Mouse (Mus musculus): ENCODE results near the gene P4hb. TPM values are rescaled to one million over a fixed set of nuclear protein-coding genes. Genes with fewer than 3 reads are reported as not detected.

P4hb gene
- polyA plus RNA-seq, 2 experiments, result 214 to 497 TPM

DNA sequence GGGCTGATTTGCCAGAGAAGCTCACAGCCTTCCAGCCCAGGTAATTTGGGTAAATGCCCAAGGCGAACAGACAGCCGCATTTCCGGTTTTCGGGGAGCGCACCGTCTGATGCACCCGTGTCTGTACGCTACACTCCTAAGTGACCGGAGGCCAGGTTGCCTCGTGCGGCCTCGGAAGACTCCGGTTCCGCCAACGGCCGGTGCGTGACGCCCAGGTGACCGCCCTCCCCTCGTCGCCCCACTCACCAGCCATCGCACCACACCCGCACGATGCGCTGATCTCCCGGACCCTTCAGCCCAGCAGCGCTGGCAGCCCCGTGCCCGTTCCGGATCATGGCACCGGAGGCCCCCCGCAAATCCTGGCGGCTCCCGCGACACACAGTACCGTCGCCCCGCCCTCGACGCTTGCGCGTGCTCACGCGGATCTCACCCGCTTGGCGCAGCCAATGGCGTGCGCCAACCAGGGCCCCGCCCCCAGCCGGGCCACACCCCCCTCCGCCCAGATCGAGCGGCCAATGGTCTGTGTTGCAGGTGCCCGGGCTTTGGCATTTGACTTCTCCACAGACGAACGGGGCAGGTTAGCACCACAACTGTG, 44.6 kb upstream of the P4hb start, which contains the start of gene Pcyt2:
TSS of gene Pcyt2 (minus strand) at position 418 of the 594 bp plus-strand sequence.
- Histone ChIP-seq H3K27ac (peak within 1 kb of the TSS; percentile 87), H3K27me3 (ENCODE audit: control insufficient read depth, insufficient read depth, low read length) (no peaks in the 10 kb centered on the region), H3K36me3 (replicated peaks; ENCODE audit: control insufficient read depth, insufficient read depth, low read depth) (peaks cover 46% of the 10 kb centered on the region), H3K4me1 (replicated peaks; ENCODE audit: control insufficient read depth in 2 of 2, insufficient read depth in 2 of 2, low read length in 1 of 2) (peaks cover 13 to 16% of the 10 kb centered on the region in 2 experiments), H3K4me2 (ENCODE audit: low read depth) (peak within 1 kb of the TSS; percentile 96), H3K9me3 (ENCODE audit: control insufficient read depth, low read length) (no peaks in the 10 kb centered on the region), H3K9ac (replicated peaks) (peak within 1 kb of the TSS; percentile 82), H3K4me3 (ENCODE audit: insufficient read depth in 1 of 2, low read depth in 2 of 2, low read length in 2 of 2) (peak within 1 kb of the TSS; percentile 74 to 90)
- under 1% methylated on average over 56 of the region's 56 CpGs for WGBS (ENCODE audit: insufficient replicate concordance)
- DNase-seq (ENCODE audit: low read depth in 3 of 3, low spot score in 3 of 3) (peak; percentile 85 to 88 (median 87)), ATAC-seq (ENCODE audit: insufficient read depth) (peak; percentile 93)
- TF ChIP-seq EP300 (IDR thresholded peaks at IDR 0.05; ENCODE audit: low read depth) (peak; percentile 31; the same call in 1 of the 2 replicates), CTCF (IDR thresholded peaks at IDR 0.05; ENCODE audit: low read depth) (no peak)

DNA sequence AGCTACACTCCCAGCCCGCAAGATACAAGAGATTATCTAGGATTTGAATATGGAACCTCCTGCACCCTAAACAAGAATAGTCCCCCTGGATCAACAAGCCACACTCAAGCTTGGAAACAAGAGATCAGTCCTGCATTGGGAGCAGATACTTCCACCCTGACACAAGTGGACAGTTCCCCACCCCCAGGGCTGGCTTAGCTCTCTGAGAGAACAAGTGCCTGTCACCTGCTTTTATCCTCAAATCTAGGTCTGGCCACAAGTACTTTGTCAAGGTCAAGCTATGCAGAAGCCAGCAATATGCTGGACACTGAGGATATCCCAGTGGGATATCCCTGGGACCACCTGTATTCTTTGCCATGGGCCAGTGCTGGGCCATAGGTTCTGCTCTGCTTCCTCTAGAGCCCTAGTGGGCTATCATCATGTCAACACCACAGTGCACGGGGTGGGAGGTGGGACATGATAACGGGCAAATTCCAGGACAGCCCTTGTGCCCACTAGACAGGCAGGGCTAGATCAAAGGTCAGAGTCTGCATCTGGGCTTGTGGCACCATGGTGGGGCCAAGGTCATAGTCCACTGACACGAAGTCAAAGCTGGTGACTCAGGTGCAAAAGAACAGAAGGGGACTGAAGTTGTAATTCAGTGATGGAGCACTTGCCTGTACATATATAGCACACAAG, 43.7 kb upstream of the P4hb start:
- ATAC-seq (ENCODE audit: insufficient read depth) (peak; percentile 16; the same call in 1 of the 2 replicates), DNase-seq (ENCODE audit: low read depth in 3 of 3, low spot score in 3 of 3) (no peak)
- peaks cover 43% of the 10 kb centered on the region for H3K36me3 ChIP-seq (replicated peaks; ENCODE audit: control insufficient read depth, insufficient read depth, low read depth)

DNA sequence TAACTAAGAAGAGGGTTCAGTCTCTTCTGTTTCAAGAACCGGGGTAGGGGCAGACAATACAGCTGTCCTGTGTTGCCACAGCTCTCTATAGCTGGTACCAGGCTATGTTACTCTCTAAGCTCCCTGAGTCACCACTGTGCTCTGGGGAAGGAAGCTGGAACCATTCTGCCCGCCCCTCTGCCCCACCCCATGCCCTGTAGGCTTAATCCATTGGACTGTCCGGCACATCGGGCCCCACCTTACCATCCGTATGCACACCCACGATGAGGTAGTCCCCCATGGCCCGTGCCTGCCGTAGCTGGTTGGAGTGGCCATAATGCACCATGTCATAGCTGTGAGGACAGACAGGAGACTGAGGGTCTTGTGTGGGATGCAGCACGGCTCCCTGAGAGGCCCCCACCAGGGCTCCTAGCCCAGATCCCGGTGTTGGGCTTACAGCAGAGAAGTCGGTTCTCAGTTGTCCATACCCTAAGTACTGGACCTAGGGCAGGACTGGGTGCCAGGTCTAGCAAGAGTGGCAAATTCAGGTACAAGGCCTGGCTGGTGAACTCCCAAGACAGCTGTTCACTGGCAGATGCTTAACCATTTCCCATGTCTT, 42.7 kb upstream of the P4hb start:
- Histone ChIP-seq H3K9me3 (ENCODE audit: control insufficient read depth, low read length) (no peaks in the 10 kb centered on the region), H3K9ac (replicated peaks) (no peak overlapping the region), H3K4me2 (ENCODE audit: low read depth) (peak overlapping the region; percentile 96), H3K36me3 (replicated peaks; ENCODE audit: control insufficient read depth, insufficient read depth, low read depth) (peaks cover 34% of the 10 kb centered on the region), H3K27me3 (ENCODE audit: control insufficient read depth, insufficient read depth, low read length) (no peaks in the 10 kb centered on the region), H3K4me3 (ENCODE audit: insufficient read depth in 1 of 2, low read depth in 2 of 2, low read length in 2 of 2) (no peak overlapping the region), H3K27ac (no peak overlapping the region), H3K4me1 (replicated peaks; ENCODE audit: control insufficient read depth in 2 of 2, insufficient read depth in 2 of 2, low read length in 1 of 2) (peaks cover 13 to 16% of the 10 kb centered on the region in 2 experiments)
- WGBS (ENCODE audit: insufficient replicate concordance), result 84% methylated on average over 11 of the region's 11 CpGs
- TF ChIP-seq EP300 (IDR thresholded peaks at IDR 0.05; ENCODE audit: low read depth) (no peak), CTCF (IDR thresholded peaks at IDR 0.05; ENCODE audit: low read depth) (no peak)
- DNase-seq (ENCODE audit: low read depth in 3 of 3, low spot score in 3 of 3), result no peak
- ATAC-seq (ENCODE audit: insufficient read depth), result no peak

More for the DNA sequence above, 43.7 kb upstream of the P4hb start:
- H3K27me3 ChIP-seq (ENCODE audit: control insufficient read depth, insufficient read depth, low read length), result no peaks in the 10 kb centered on the region
- H3K4me1 ChIP-seq (replicated peaks; ENCODE audit: control insufficient read depth in 2 of 2, insufficient read depth in 2 of 2, low read length in 1 of 2), result peaks cover 13 to 16% of the 10 kb centered on the region in 2 experiments
- 26% methylated on average over 4 of the region's 4 CpGs for WGBS (ENCODE audit: insufficient replicate concordance)
- TF ChIP-seq EP300 (IDR thresholded peaks at IDR 0.05; ENCODE audit: low read depth), result no peak
- no peaks in the 10 kb centered on the region for H3K9me3 ChIP-seq (ENCODE audit: control insufficient read depth, low read length)
- peak overlapping the region; percentile 96 for H3K4me2 ChIP-seq (ENCODE audit: low read depth)
- H3K27ac ChIP-seq, result peak overlapping the region; percentile 87
- H3K4me3 ChIP-seq (ENCODE audit: insufficient read depth in 1 of 2, low read depth in 2 of 2, low read length in 2 of 2), result peak overlapping the region; percentile 74 to 90
- H3K9ac ChIP-seq (replicated peaks), result peak overlapping the region; percentile 82

DNA sequence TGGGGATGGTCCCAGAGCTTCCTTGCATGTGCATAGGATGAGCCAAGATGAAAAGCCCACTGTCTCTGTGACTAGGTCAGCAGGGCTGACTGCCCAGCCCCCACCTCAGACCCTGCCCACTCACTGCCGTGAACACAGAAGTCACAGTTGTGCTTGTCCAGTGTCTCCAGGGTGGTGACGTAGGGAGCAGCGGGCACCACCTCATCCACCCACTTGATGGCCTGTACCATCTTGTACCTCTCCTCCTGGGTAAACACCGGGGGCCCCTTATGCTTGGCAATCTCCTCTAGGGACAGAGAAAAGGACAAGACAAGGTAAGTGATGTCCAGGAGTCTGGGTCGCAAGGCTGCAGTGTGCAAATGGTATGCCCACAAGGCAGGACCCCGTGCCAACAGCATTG, 42.1 kb upstream of the P4hb start:
- no peak for ATAC-seq (ENCODE audit: insufficient read depth)

DNA sequence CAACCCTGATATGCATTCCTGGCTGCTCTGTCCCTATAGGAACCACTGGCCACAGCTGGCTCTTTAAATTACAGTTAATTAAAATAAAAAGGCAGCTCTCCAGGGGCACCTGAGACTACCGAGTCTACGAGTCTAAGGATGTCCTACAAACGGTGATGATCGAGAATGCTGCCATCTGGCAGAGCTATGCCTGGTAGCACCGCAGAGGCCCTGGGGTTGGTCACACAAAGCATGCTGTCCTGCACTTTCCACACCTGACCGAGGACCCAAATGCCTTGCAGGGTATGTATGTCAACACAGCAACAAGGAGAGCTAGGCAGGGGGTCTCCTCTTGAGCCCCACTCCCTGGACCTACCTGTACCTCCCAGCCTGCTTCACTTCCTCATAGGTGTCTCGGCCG, 40.9 kb upstream of the P4hb start:
- Histone ChIP-seq H3K4me1 (replicated peaks; ENCODE audit: control insufficient read depth in 2 of 2, insufficient read depth in 2 of 2, low read length in 1 of 2) (peaks cover 17 to 20% of the 10 kb centered on the region in 2 experiments), H3K36me3 (replicated peaks; ENCODE audit: control insufficient read depth, insufficient read depth, low read depth) (peaks cover 22% of the 10 kb centered on the region), H3K27ac (no peak overlapping the region), H3K9ac (replicated peaks) (no peak overlapping the region), H3K4me3 (ENCODE audit: insufficient read depth in 1 of 2, low read depth in 2 of 2, low read length in 2 of 2) (no peak overlapping the region), H3K27me3 (ENCODE audit: control insufficient read depth, insufficient read depth, low read length) (no peaks in the 10 kb centered on the region; the same call in 1 of the 2 replicates), H3K4me2 (ENCODE audit: low read depth) (no peak overlapping the region), H3K9me3 (ENCODE audit: control insufficient read depth, low read length) (no peaks in the 10 kb centered on the region)
- WGBS (ENCODE audit: insufficient replicate concordance), result 82% methylated on average over 8 of the region's 8 CpGs
- no peak for ATAC-seq (ENCODE audit: insufficient read depth)
- TF ChIP-seq EP300 (IDR thresholded peaks at IDR 0.05; ENCODE audit: low read depth), result no peak
- TF ChIP-seq CTCF (IDR thresholded peaks at IDR 0.05; ENCODE audit: low read depth), result no peak
- no peak for DNase-seq (ENCODE audit: low read depth in 3 of 3, low spot score in 3 of 3)

More for the DNA sequence above, 42.1 kb upstream of the P4hb start:
- whole genome bisulfite sequencing (ENCODE audit: insufficient replicate concordance), result 75% methylated on average over 6 of the region's 6 CpGs
- no peak overlapping the region for H3K4me2 ChIP-seq (ENCODE audit: low read depth)
- H3K4me1 ChIP-seq (replicated peaks; ENCODE audit: control insufficient read depth in 2 of 2, insufficient read depth in 2 of 2, low read length in 1 of 2), result peaks cover 13 to 16% of the 10 kb centered on the region in 2 experiments
- H3K9ac ChIP-seq (replicated peaks), result no peak overlapping the region
- TF ChIP-seq CTCF (IDR thresholded peaks at IDR 0.05; ENCODE audit: low read depth) (no peak), EP300 (IDR thresholded peaks at IDR 0.05; ENCODE audit: low read depth) (no peak)
- H3K27me3 ChIP-seq (ENCODE audit: control insufficient read depth, insufficient read depth, low read length), result no peaks in the 10 kb centered on the region
- no peaks in the 10 kb centered on the region for H3K9me3 ChIP-seq (ENCODE audit: control insufficient read depth, low read length)
- no peak overlapping the region for H3K4me3 ChIP-seq (ENCODE audit: insufficient read depth in 1 of 2, low read depth in 2 of 2, low read length in 2 of 2)
- DNase-seq (ENCODE audit: low read depth in 3 of 3, low spot score in 3 of 3), result no peak
- H3K36me3 ChIP-seq (replicated peaks; ENCODE audit: control insufficient read depth, insufficient read depth, low read depth), result peaks cover 31% of the 10 kb centered on the region
- H3K27ac ChIP-seq, result no peak overlapping the region

Measured in liver, embryonic 14.5 days (tissue).